Mouse (Mus musculus) midbrain, embryonic 11.5 days (tissue): ENCODE data around the gene Idh1. TPM values are rescaled to one million over a fixed set of nuclear protein-coding genes. Genes with fewer than 3 reads are reported as not detected.

Experiments used
- ATAC-seq: fragments of 200-750 bp; cut with Nextera tagmentation; 2 replicates; pipeline ENCODE4 v1.8.0; 2017; ENCODE audit warnings: moderate TSS enrichment, moderate library complexity; ENCODE audit not compliant: low FRiP score
- DNase-seq: peaks from one replicate; pipeline ENCODE4 v3.0.0; 2015; ENCODE audit warnings: low spot score; ENCODE audit errors: missing footprints
- H3K27ac ChIP-seq: fragments of 300-500 bp; sonication (generic); 2 replicates; pipeline ENCODE4 v1.5.1; 2014; ENCODE audit warnings: low read depth, low read length
- H3K27me3 ChIP-seq: fragments of 300-500 bp; sonication (generic); 2 replicates; pipeline ENCODE4 v1.6.1; 2014; ENCODE audit warnings: mild to moderate bottlenecking, low read length, moderate library complexity, mixed read lengths; ENCODE audit not compliant: control insufficient read depth, insufficient read depth
- H3K36me3 ChIP-seq: fragments of 300-500 bp; sonication (generic); 2 replicates; pipeline ENCODE4 v1.6.1; 2014; ENCODE audit warnings: mild to moderate bottlenecking, low read length, moderate library complexity, mixed read lengths; ENCODE audit not compliant: control insufficient read depth, insufficient read depth
- H3K4me1 ChIP-seq: fragments of 300-500 bp; sonication (generic); 2 replicates; pipeline ENCODE4 v1.6.1; 2014; ENCODE audit warnings: low read length; ENCODE audit not compliant: control insufficient read depth, insufficient read depth
- H3K4me2 ChIP-seq: fragments of 300-500 bp; sonication (generic); 2 replicates; pipeline ENCODE4 v1.6.1; 2014; ENCODE audit warnings: mild to moderate bottlenecking, moderate library complexity
- H3K4me3 ChIP-seq: fragments of 300-500 bp; sonication (generic); 2 replicates; pipeline ENCODE4 v1.5.1; 2014; ENCODE audit warnings: low read depth, low read length
- H3K9ac ChIP-seq: fragments of 300-500 bp; sonication (generic); 2 replicates; pipeline ENCODE4 v1.6.1; 2014; ENCODE audit warnings: low read length
- H3K9me3 ChIP-seq: fragments of 300-500 bp; sonication (generic); 2 replicates; pipeline ENCODE4 v1.6.1; 2016; ENCODE audit warnings: low read length; ENCODE audit not compliant: control insufficient read depth
- WGBS: fragments of 180-500 bp; shearing (Covaris S2); extraction: QIAGEN DNeasy Blood & Tissue Kit; methylation state at CpG from one replicate; pipeline ENCODE4 v1.1.7; 2014; 5-methylcytosine and 5-hydroxymethylcytosine counted together
- polyA plus RNA-seq: library from polyadenylated mRNA; unstranded; fragments of >200 nt; fragmentation: Nextera tagmentation; extraction: Ambion mirVana; gene quantifications from 2 replicates; pipeline ENCODE4 v1.2.1, GENCODE M21; 2014

The Idh1 gene
- polyA plus RNA-seq, 1 experiment from 2014 or later = 433 TPM

DNA sequence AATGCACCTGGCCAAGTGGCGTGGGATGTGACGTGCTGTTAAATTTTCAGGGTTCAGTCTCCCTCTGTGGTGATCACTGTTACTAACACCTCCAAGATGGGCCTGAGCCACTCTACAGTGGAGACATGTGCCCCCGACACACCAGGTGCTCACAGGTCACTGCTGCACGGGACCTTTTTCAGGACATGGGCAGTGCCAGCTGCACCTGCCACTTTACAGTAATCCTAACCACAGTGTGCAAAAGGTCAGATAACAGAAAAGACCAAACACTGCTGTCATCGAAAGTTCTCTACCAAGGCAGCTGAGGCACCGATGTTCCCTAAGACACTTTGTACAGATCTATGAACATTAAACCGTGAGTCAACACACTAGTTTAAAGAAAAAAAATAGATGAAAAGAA is 16.8 kb downstream of the Idh1 start:
- no peaks in the 10 kb centered on the region for H3K27me3 ChIP-seq
- H3K4me2 ChIP-seq = no peak overlapping the region
- H3K9ac ChIP-seq = no peak overlapping the region
- H3K4me3 ChIP-seq = no peak overlapping the region
- H3K27ac ChIP-seq = no peak overlapping the region
- H3K9me3 ChIP-seq = no peaks in the 10 kb centered on the region
- DNase-seq (no peak), ATAC-seq (no peak)
- peaks cover 37% of the 10 kb centered on the region for H3K36me3 ChIP-seq
- H3K4me1 ChIP-seq = peaks cover 2% of the 10 kb centered on the region; the same call in 1 of the 2 replicates
- WGBS = 93% methylated on average over 7 of the region's 7 CpGs

GRCm38 (mm10) chr1:65167496-65167895 is 18.8 kb downstream of the Idh1 start:
- DNase-seq (no peak), ATAC-seq (no peak)
- Histone ChIP-seq H3K4me3 (no peak overlapping the region), H3K9ac (no peak overlapping the region), H3K9me3 (no peaks in the 10 kb centered on the region), H3K4me1 (peaks cover under 1% of the 10 kb centered on the region; the same call in 1 of the 2 replicates), H3K36me3 (peaks cover 45% of the 10 kb centered on the region), H3K27ac (no peak overlapping the region), H3K27me3 (no peaks in the 10 kb centered on the region), H3K4me2 (no peak overlapping the region)
- WGBS = 82% methylated on average over 1 of the region's 1 CpGs

- peaks cover 43% of the 10 kb centered on the region for H3K36me3 ChIP-seq
- ATAC-seq (no peak), DNase-seq (no peak)
- no peak overlapping the region for H3K9ac ChIP-seq
- no peaks in the 10 kb centered on the region for H3K27me3 ChIP-seq
- H3K4me3 ChIP-seq = no peak overlapping the region
- no peak overlapping the region for H3K4me2 ChIP-seq
- no peaks in the 10 kb centered on the region for H3K4me1 ChIP-seq
- H3K27ac ChIP-seq = no peak overlapping the region
- H3K9me3 ChIP-seq = no peaks in the 10 kb centered on the region
- WGBS = 100% methylated on average over 1 of the region's 1 CpGs
Measured at GRCm38 (mm10) chr1:65162210-65162609, 24.1 kb downstream of the Idh1 start.

- no peaks in the 10 kb centered on the region for H3K27me3 ChIP-seq
- no peaks in the 10 kb centered on the region for H3K4me1 ChIP-seq
- no peaks in the 10 kb centered on the region for H3K9me3 ChIP-seq
- DNase-seq (peak; percentile 73), ATAC-seq (no peak)
- H3K4me3 ChIP-seq = no peak overlapping the region
- peaks cover 14% of the 10 kb centered on the region for H3K36me3 ChIP-seq
- 85% methylated on average over 5 of the region's 5 CpGs for WGBS
- H3K4me2 ChIP-seq = no peak overlapping the region
- no peak overlapping the region for H3K27ac ChIP-seq
- no peak overlapping the region for H3K9ac ChIP-seq
Measured at GRCm38 (mm10) chr1:65156111-65156510, 30.2 kb downstream of the Idh1 start.

DNA sequence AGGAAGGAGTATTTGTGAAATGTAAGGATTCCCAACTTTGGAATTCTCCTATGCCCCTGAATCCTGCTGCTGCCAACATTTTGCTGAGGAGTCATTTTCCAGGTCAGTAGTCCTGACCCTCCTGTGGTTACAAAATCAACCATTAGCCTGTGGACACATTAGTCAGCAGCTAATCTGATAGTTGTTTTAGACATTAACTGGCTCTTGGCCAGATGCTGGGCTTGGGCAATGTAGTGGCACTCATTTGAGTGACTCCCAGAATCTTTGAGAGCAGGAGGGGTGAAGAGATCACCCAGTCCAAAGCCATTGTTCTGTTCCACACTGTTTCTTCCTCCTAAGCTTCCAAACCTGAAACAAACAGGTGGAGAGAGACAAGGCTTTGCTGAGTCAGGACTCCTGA is 31.5 kb downstream of the Idh1 start:
- H3K27ac ChIP-seq = no peak overlapping the region
- ATAC-seq (no peak), DNase-seq (no peak)
- H3K36me3 ChIP-seq = peaks cover 3% of the 10 kb centered on the region
- H3K4me1 ChIP-seq = no peaks in the 10 kb centered on the region
- H3K4me3 ChIP-seq = no peak overlapping the region
- no peak overlapping the region for H3K4me2 ChIP-seq
- no peak overlapping the region for H3K9ac ChIP-seq
- H3K27me3 ChIP-seq = no peaks in the 10 kb centered on the region
- H3K9me3 ChIP-seq = no peaks in the 10 kb centered on the region

GRCm38 (mm10) chr1:65147971-65148370 is 38.3 kb downstream of the Idh1 start:
- 88% methylated on average over 3 of the region's 3 CpGs for WGBS
- H3K9ac ChIP-seq = no peak overlapping the region
- H3K9me3 ChIP-seq = no peaks in the 10 kb centered on the region
- no peak overlapping the region for H3K27ac ChIP-seq
- no peak overlapping the region for H3K4me2 ChIP-seq
- no peaks in the 10 kb centered on the region for H3K27me3 ChIP-seq
- no peaks in the 10 kb centered on the region for H3K4me1 ChIP-seq
- no peak overlapping the region for H3K4me3 ChIP-seq
- DNase-seq (peak; percentile 28), ATAC-seq (no peak)
- no peaks in the 10 kb centered on the region for H3K36me3 ChIP-seq

- WGBS = 93% methylated on average over 5 of the region's 5 CpGs
- no peak overlapping the region for H3K4me2 ChIP-seq
- H3K9ac ChIP-seq = no peak overlapping the region
- no peak overlapping the region for H3K27ac ChIP-seq
- H3K36me3 ChIP-seq = no peaks in the 10 kb centered on the region
- H3K27me3 ChIP-seq = no peaks in the 10 kb centered on the region
- no peaks in the 10 kb centered on the region for H3K4me1 ChIP-seq
- no peak for ATAC-seq
- no peak for DNase-seq
- no peaks in the 10 kb centered on the region for H3K9me3 ChIP-seq
- no peak overlapping the region for H3K4me3 ChIP-seq
Measured at GRCm38 (mm10) chr1:65147326-65147725, 39.0 kb downstream of the Idh1 start.

DNA sequence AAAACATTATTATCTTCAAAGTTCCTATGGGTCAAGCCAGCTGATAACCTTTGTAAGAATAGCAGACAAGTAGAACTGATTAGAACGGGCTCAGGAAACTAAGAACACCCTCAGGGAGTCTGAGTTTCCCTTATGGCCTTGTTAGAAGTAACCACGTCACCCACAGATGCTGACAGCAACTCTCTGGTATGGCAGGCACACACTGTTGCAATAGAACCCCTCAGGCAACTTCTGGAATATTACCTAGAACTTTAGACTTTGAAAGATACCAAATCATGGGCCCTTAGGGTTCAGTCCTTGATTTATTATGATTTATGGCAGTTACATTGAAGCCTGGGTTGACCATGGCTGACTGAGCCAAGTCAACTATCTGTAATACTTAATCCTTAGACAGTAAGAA is 39.7 kb downstream of the Idh1 start:
- Histone ChIP-seq H3K27me3 (no peaks in the 10 kb centered on the region), H3K9me3 (no peaks in the 10 kb centered on the region), H3K36me3 (no peaks in the 10 kb centered on the region), H3K27ac (no peak overlapping the region), H3K4me3 (no peak overlapping the region), H3K4me2 (no peak overlapping the region), H3K9ac (no peak overlapping the region), H3K4me1 (no peaks in the 10 kb centered on the region)
- DNase-seq (peak; percentile 4), ATAC-seq (no peak)
- WGBS = 73% methylated on average over 2 of the region's 2 CpGs

DNA sequence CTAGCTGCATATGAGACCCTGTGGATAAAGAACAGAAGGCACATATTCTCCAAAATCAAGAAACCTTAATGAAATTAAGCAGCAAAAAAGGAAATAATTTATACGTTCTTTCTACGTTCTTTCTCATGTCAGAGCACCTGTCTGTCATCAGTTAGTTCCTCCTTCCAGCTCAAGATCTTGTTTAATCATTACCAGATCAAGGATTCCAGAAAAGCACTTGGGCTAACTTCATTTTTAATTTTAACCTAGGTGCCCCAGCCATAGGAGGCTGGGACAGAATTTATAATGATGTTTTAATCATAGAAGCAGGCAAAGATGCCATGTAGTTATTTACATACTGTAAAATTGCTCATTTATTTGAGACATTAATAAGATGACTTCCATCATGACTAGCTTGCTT is 41.5 kb downstream of the Idh1 start:
- Histone ChIP-seq H3K27me3 (no peaks in the 10 kb centered on the region), H3K9ac (no peak overlapping the region), H3K27ac (no peak overlapping the region), H3K4me2 (no peak overlapping the region), H3K36me3 (no peaks in the 10 kb centered on the region), H3K9me3 (no peaks in the 10 kb centered on the region), H3K4me1 (no peaks in the 10 kb centered on the region), H3K4me3 (no peak overlapping the region)
- DNase-seq = no peak
- WGBS = 93% methylated on average over 2 of the region's 2 CpGs
- no peak for ATAC-seq

- no peaks in the 10 kb centered on the region for H3K9me3 ChIP-seq
- no peaks in the 10 kb centered on the region for H3K27me3 ChIP-seq
- 89% methylated on average over 6 of the region's 6 CpGs for WGBS
- ATAC-seq = no peak
- DNase-seq = no peak
- H3K27ac ChIP-seq = no peak overlapping the region
- H3K4me2 ChIP-seq = no peak overlapping the region
- H3K4me1 ChIP-seq = no peaks in the 10 kb centered on the region
- H3K9ac ChIP-seq = no peak overlapping the region
- H3K36me3 ChIP-seq = no peaks in the 10 kb centered on the region
- H3K4me3 ChIP-seq = no peak overlapping the region
Measured at GRCm38 (mm10) chr1:65137560-65137959, 48.7 kb downstream of the Idh1 start.
